Mouse (Mus musculus): ENCODE measurements around the gene Thap8.

The Thap8 gene

DNA sequence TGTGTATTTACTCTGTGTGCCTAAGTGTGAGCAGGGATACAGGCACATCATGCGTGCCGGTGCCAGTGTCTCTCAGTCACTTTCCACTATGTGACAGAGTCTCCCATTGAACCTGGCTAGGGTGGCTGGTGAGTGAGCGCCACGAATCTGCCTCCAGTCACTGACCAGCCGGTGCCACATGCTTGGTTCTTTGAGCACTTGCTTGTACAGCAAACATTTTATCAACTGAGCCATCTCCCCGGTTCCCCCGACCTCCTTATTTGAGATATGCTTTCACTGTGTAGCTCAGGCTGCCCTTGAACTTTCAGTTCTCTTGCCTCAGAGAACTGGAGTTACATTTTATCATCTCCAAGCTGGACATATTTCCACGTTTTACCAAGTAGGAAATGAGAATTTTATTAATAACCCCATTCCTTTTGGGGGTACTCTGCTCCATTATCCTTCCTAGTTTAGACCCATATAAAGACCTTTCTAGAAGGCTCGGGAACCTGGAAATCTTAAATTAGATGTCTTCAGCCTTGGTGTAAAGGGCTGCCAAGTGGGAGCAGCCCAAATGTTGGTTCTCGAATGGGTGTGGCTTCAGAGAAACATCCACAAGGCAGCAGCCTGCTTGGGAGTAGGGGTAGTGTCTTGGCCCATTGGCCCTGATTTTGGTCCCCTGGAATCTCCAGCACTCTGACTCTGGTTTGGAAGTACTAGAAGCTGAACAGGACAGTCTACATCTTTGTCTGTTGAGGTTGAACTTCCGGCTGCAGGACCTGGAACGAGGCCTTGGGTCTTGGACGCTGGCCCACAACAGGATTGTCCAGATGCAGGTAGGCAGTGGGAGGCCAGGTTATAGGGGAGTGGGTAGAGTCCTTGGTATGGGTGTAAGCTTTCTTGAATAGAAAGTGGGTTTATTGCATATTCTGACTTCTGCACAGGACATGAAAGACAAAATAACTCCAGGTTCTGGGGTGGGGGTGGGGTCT, 36.0 kb downstream of the Thap8 start:
- DNase-seq (ENCODE audit: low read depth, low spot score) = no peak

GRCm38 (mm10) chr7:30318142-30318541, 38.2 kb downstream of the Thap8 start:
- DNase-seq (ENCODE audit: low read depth, low spot score) = no peak

DNA sequence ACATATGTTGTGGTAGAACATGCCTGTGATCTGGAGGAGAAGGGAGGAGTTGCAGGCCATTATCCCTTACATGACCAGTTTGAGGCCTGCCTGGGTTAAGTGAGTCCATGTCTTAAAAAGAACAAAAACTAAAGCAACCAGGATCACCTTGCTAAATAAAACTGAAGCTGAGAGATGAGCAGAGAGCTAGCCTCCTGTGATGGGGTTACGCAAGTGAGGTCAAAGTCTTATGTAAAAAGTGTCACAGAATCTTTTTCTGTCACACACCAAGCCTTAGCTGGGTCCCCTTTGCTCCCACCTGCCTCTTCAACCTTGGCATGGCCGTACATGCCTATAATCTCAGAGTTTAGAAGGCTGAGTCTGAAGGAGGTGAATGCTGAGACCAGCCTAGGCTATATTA, 41.1 kb downstream of the Thap8 start:
- no peak for DNase-seq (ENCODE audit: low read depth, low spot score)

GRCm38 (mm10) chr7:30321539-30322284, 41.8 kb downstream of the Thap8 start, which contains the start of gene E130208F15Rik:
E130208F15Rik (plus strand) TSS chr7:30321740.
- peak; percentile 93 for DNase-seq (ENCODE audit: low read depth, low spot score)

DNA sequence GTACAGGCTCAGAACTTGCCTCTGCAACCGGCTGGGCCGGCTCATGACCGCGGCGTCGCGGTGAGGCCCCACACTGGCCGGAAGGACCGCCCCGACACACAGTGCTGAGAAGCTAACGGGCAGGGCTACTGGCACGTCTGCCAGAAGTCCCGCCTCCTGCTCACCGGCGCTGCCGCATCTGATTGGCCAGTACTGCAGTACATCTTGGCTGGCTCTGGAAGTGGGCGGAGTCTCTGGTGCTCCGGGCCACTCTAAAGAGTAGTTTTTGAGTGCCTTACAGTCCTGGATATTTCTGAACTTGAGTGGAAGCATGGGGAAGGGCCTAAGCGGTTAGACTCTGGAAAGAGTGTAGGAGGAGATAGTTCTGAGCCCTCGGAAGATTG, 42.4 kb downstream of the Thap8 start:
- peak; percentile 98 for DNase-seq (ENCODE audit: low read depth, low spot score)

GRCm38 (mm10) chr7:30322865-30323264, 43.0 kb downstream of the Thap8 start:
- DNase-seq (ENCODE audit: low read depth, low spot score) = peak; percentile 89

DNA sequence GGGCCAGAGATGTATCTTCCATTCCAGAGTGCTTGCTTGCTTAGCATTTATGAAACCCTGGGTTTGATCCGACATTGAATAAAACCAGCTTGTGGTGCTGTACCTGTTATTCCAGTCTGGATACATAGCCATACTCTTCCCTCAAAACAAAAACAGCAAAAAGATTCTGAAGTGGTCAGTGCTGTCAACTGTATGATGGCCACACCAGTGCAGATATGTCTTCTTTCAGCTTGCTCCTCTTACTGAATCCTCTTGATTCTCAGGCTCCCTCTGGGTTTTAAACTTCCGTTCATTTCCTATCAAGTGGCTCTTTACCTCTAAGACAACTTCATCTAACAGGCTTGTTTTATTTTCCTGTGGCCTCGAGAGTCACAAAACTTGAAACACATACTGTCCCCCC, 43.9 kb downstream of the Thap8 start, which contains the start of gene Sdhaf1:
Gene Sdhaf1 (minus strand): TSS at position 101 of the 400 bp plus-strand sequence.
- DNase-seq (ENCODE audit: low read depth, low spot score) = no peak

- no peak for DNase-seq (ENCODE audit: low read depth, low spot score)
Observed at GRCm38 (mm10) chr7:30324300-30324944, 44.5 kb downstream of the Thap8 start.

- DNase-seq (ENCODE audit: low read depth, low spot score) = peak; percentile 82
Observed at GRCm38 (mm10) chr7:30325364-30325763, 45.5 kb downstream of the Thap8 start.

DNA sequence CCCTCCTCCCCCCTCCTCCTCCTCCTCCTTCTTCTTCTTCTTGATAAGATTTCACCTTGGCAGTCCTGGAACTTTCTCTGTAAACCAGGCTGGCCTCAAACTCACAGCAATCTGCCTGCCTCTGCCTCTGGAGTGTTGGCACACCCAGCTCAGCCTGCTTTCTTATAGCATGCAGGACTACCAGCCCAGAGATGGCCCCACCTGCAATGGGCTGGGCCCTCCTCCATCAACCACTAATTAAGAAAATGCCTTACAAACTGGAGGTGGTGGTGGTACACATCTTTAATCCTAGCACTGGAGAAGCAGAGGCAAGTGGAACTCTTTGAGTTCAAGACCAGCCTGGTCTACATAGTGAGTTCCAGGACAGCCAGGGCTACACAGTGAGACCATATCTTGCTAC, 46.5 kb downstream of the Thap8 start:
- no peak for DNase-seq (ENCODE audit: low read depth, low spot score)

DNA sequence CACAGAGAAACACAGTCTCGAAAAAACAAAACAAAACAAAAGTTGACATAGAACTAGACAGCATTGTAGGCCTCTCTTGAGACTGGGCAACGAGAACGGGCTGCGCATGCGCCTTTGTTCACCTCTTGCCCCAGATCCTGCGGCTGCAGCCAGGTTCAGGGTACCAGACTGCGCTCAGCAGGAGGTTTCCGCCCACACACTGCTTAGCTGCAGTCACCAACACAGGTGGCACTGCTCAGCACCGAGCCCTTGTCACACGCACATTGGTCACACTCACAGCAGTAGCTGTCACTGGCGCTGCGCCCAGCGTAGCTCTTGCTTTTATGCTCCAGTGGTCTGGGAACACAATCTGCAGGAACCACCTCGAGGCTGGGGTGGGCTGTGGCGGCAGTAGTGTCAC, 47.2 kb downstream of the Thap8 start:
- DNase-seq (ENCODE audit: low read depth, low spot score) = peak; percentile 91

GRCm38 (mm10) chr7:30328379-30328778, 48.5 kb downstream of the Thap8 start:
- DNase-seq (ENCODE audit: low read depth, low spot score) = no peak

- DNase-seq (ENCODE audit: low read depth, low spot score) = peak; percentile 97
Observed at GRCm38 (mm10) chr7:30331887-30332286, 52.0 kb downstream of the Thap8 start.

GRCm38 (mm10) chr7:30332622-30333259, 52.8 kb downstream of the Thap8 start:
- DNase-seq (ENCODE audit: low read depth, low spot score) = peak; percentile 69

DNA sequence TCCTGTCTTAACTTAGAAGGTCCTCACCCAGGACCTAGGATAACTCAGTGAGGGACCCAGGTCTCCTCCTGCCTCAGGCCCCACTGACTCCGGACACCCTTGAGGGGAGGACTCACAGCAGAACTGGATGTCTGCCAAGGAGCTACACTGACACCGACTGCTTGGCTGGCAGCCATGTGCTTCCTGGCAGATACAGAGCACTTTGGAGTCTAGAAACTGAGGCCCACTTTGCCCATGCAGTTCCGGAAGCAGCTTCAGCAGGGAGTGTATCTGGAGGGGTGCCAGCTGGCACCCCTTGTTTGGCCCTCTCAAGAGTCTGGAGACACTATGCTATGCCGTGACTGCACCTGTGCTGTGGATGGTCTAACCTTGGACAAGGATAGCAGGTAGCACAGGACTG, 53.5 kb downstream of the Thap8 start:
- DNase-seq (ENCODE audit: low read depth, low spot score) = peak; percentile 68

DNA sequence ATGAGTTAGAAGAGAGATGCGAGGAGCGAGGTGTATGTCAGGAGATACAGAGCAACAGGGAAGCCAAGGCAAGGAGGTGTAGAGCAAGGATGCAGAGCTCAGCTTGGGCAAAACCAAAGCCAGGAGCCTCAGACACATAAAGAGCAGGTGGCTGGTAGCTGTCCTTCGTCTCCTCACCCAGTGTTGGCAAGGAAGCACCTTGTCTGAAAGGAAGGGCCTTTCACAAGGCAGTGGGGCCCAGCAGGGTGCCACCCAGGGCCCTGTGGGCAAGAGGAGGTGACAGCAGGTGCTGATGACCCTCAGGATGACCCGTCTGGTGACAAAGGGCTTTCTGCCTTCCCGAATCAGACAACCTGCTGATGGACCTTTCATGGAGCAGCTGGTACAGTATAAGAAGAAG, 54.7 kb downstream of the Thap8 start:
- DNase-seq (ENCODE audit: low read depth, low spot score) = no peak

- DNase-seq (ENCODE audit: low read depth, low spot score) = no peak
Observed at GRCm38 (mm10) chr7:30335688-30336087, 55.8 kb downstream of the Thap8 start.

DNA sequence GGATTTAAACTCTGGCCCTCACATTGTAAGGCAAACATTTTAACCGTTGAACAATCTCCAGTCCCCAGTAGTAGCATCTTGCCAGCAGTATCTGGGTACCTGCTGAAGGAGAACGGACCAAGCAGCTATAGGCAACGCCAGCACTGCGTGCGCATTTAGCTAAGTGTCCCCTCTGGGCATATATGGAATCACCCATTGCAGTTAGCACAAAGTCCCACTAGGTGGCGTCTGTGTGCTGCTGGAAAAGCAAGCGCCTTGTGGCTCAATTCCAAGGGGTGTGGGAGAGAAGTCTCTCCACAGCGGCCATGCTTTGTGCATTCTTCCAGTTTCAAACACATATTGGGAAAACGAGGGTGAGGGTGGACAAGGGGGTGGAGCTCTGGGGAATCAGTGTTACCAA, 56.5 kb downstream of the Thap8 start:
- DNase-seq (ENCODE audit: low read depth, low spot score) = peak; percentile 88

DNA sequence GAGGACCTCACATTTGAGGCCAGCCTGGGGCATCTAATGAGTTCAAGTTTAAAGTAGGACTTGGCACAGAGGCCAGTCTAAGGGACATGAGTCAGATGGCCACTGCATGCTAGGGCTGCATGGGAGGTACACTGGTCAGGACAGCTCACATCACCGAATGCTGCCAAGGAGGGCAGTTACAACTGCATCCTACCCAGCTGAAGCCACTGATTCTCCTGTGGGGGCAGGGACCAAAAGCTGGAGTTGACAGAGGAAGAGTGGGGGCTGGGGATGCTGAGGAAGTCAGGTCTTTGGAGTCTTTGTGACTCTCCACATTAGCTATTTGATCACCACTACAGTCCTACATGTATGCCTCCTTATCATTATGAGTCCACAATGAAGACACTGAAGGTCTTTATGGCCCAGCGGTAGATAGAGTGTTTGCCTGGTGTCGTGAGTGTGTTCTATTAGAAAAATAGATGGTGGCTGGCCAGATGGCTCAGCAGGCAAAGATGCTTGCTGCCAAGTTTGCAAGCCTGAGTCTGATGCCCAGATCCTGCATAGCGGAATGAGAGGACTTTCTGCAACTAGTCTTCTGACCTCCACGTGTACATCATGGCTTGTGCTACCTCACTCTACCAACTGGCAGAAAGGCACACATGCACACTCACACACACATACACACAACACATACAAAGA, 59.7 kb downstream of the Thap8 start:
- DNase-seq (ENCODE audit: low read depth, low spot score) = no peak
